Mouse (Mus musculus) limb, embryonic 14.5 days (tissue): ENCODE results near the gene S100a11. TPM values are rescaled to one million over a fixed set of nuclear protein-coding genes. Genes with fewer than 3 reads are reported as not detected.

Source experiments
- ATAC-seq: fragments of 200-750 bp; cut with Nextera tagmentation; 2 replicates; pipeline ENCODE4 v1.8.0; 2017; ENCODE audit warnings: low read depth, moderate number of reproducible peaks, moderate TSS enrichment; ENCODE audit not compliant: low FRiP score
- DNase-seq: peaks from one replicate; pipeline ENCODE4 v3.0.0-alpha.2; 2015; ENCODE audit warnings: low spot score
- H3K27ac ChIP-seq: fragments of 300-500 bp; sonication (generic); replicated peaks from 2 replicates; pipeline ENCODE4 v1.5.1; 2014; ENCODE audit warnings: low read depth, mild to moderate bottlenecking, low read length, moderate library complexity, mixed read lengths
- H3K27me3 ChIP-seq: fragments of 300-500 bp; sonication (generic); 2 replicates; pipeline ENCODE4 v1.6.1; 2014; ENCODE audit warnings: low read length, mixed read lengths; ENCODE audit not compliant: control insufficient read depth, insufficient read depth
- H3K36me3 ChIP-seq: fragments of 300-500 bp; sonication (generic); 2 replicates; pipeline ENCODE4 v1.6.1; 2014; ENCODE audit warnings: mild to moderate bottlenecking, low read length, moderate library complexity, mixed read lengths; ENCODE audit not compliant: control insufficient read depth, insufficient read depth
- H3K4me1 ChIP-seq: fragments of 300-500 bp; sonication (generic); 2 replicates; pipeline ENCODE4 v1.6.1; 2014; ENCODE audit warnings: antibody characterized with exemption, low read length, mixed read lengths; ENCODE audit not compliant: control insufficient read depth, insufficient read depth
- H3K4me2 ChIP-seq: fragments of 300-500 bp; sonication (generic); replicated peaks from 2 replicates; pipeline ENCODE4 v1.6.1; 2014; ENCODE audit warnings: low read depth, mild to moderate bottlenecking, low read length, moderate library complexity; ENCODE audit not compliant: severe bottlenecking
- H3K4me3 ChIP-seq: fragments of 300-500 bp; sonication (generic); replicated peaks from 2 replicates; pipeline ENCODE4 v1.5.1; 2014; ENCODE audit warnings: low read length
- H3K9ac ChIP-seq: fragments of 300-500 bp; sonication (generic); 2 replicates; pipeline ENCODE4 v1.6.1; 2014; ENCODE audit warnings: mild to moderate bottlenecking, low read depth, low read length, moderate library complexity; ENCODE audit not compliant: severe bottlenecking
- H3K9me3 ChIP-seq: fragments of 300-500 bp; sonication (generic); 2 replicates; pipeline ENCODE4 v1.6.1; 2016; ENCODE audit warnings: low read length; ENCODE audit not compliant: control insufficient read depth
- POLR2A ChIP-seq: fragments of 200-500 bp; IDR thresholded peaks from 2 replicates; pipeline ENCODE4 v1.8.0; 2012; ENCODE audit warnings: inconsistent platforms, mild to moderate bottlenecking, moderate library complexity, borderline replicate concordance; ENCODE audit not compliant: insufficient read depth, insufficient read length; ENCODE audit errors: extremely low read depth
- WGBS: fragments of 180-500 bp; shearing (Covaris S2); extraction: QIAGEN DNeasy Blood & Tissue Kit; methylation state at CpG from one replicate; pipeline ENCODE4 v1.1.7; 2014; 5-methylcytosine and 5-hydroxymethylcytosine counted together
- polyA plus RNA-seq, 2 experiments: library from polyadenylated mRNA; depleted of rRNA in 1 of 2; stranded (reverse) in 1 of 2; unstranded in 1 of 2; fragments of >200 nt; fragmentation: Nextera tagmentation in 1 of 2; extraction: Ambion mirVana in 1 of 2; gene quantifications; 2 replicates each; pipeline versions ENCODE4 v1.2.1 to v1.2.3; 2012 to 2014

Gene S100a11
- polyA plus RNA-seq, 2 experiments = 638 to 1,916 TPM

GRCm38 (mm10) chr3:93521462-93522057, 1.3 kb downstream of the S100a11 start:
- H3K4me2 ChIP-seq = peak overlapping the region; percentile 55
- no peak overlapping the region for H3K9ac ChIP-seq

GRCm38 (mm10) chr3:93522611-93523010, 2.3 kb downstream of the S100a11 start:
- H3K27ac ChIP-seq = no peak overlapping the region
- DNase-seq = peak; percentile 76
- H3K9me3 ChIP-seq = no peaks in the 10 kb centered on the region
- no peak overlapping the region for H3K4me3 ChIP-seq
- no peak for ATAC-seq
- peaks cover 31% of the 10 kb centered on the region for H3K36me3 ChIP-seq
- H3K27me3 ChIP-seq = no peaks in the 10 kb centered on the region
- no peak overlapping the region for H3K4me2 ChIP-seq
- 49% methylated on average over 7 of the region's 7 CpGs for WGBS
- no peak overlapping the region for H3K9ac ChIP-seq
- H3K4me1 ChIP-seq = peaks cover 10% of the 10 kb centered on the region
- no peak for TF ChIP-seq POLR2A

More at GRCm38 (mm10) chr3:93521462-93522057, 1.3 kb downstream of the S100a11 start:
- WGBS = 88% methylated on average over 8 of the region's 8 CpGs
- Histone ChIP-seq H3K4me1 (peaks cover 10% of the 10 kb centered on the region), H3K9me3 (no peaks in the 10 kb centered on the region), H3K4me3 (peak overlapping the region; percentile 72), H3K27ac (no peak overlapping the region), H3K27me3 (no peaks in the 10 kb centered on the region), H3K36me3 (peaks cover 20% of the 10 kb centered on the region)
- ATAC-seq (no peak), DNase-seq (no peak)
- TF ChIP-seq POLR2A = no peak

- DNase-seq (no peak), ATAC-seq (no peak)
- Histone ChIP-seq H3K4me1 (0 out of 2 replicates have a peak, but pooled peaks cover 3% of the 10 kb centered on the region), H3K27ac (no peak overlapping the region), H3K4me2 (no peak overlapping the region), H3K4me3 (no peak overlapping the region), H3K36me3 (peaks cover 34% of the 10 kb centered on the region), H3K27me3 (no peaks in the 10 kb centered on the region), H3K9me3 (no peaks in the 10 kb centered on the region), H3K9ac (no peak overlapping the region)
- no peak for TF ChIP-seq POLR2A
- WGBS = 83% methylated on average over 3 of the region's 3 CpGs
These were observed 7.0 kb downstream of the S100a11 start for GRCm38 (mm10) chr3:93527300-93527699.

GRCm38 (mm10) chr3:93528807-93529206, 8.5 kb downstream of the S100a11 start:
- no peaks in the 10 kb centered on the region for H3K4me1 ChIP-seq
- no peak overlapping the region for H3K9ac ChIP-seq
- H3K4me3 ChIP-seq = no peak overlapping the region
- DNase-seq = no peak
- H3K36me3 ChIP-seq = peaks cover 34% of the 10 kb centered on the region
- ATAC-seq = no peak
- no peak overlapping the region for H3K27ac ChIP-seq
- no peaks in the 10 kb centered on the region for H3K9me3 ChIP-seq
- H3K4me2 ChIP-seq = no peak overlapping the region
- no peak for TF ChIP-seq POLR2A
- no peaks in the 10 kb centered on the region for H3K27me3 ChIP-seq
- 89% methylated on average over 5 of the region's 5 CpGs for WGBS

GRCm38 (mm10) chr3:93537068-93537576, 16.8 kb downstream of the S100a11 start:
- Histone ChIP-seq H3K4me1 (no peaks in the 10 kb centered on the region), H3K27me3 (no peaks in the 10 kb centered on the region), H3K9ac (no peak overlapping the region), H3K27ac (no peak overlapping the region), H3K4me2 (no peak overlapping the region), H3K9me3 (no peaks in the 10 kb centered on the region), H3K36me3 (no peaks in the 10 kb centered on the region), H3K4me3 (no peak overlapping the region)
- WGBS = 59% methylated on average over 2 of the region's 2 CpGs
- DNase-seq = no peak
- no peak for TF ChIP-seq POLR2A
- no peak for ATAC-seq

GRCm38 (mm10) chr3:93538486-93538885, 18.2 kb downstream of the S100a11 start:
- no peaks in the 10 kb centered on the region for H3K27me3 ChIP-seq
- no peak overlapping the region for H3K9ac ChIP-seq
- no peak for TF ChIP-seq POLR2A
- no peak overlapping the region for H3K4me2 ChIP-seq
- H3K9me3 ChIP-seq = no peaks in the 10 kb centered on the region
- H3K4me3 ChIP-seq = no peak overlapping the region
- H3K36me3 ChIP-seq = no peaks in the 10 kb centered on the region
- ATAC-seq = no peak
- WGBS = 77% methylated on average over 2 of the region's 2 CpGs
- no peak overlapping the region for H3K27ac ChIP-seq
- no peak for DNase-seq
- no peaks in the 10 kb centered on the region for H3K4me1 ChIP-seq
